Mouse (Mus musculus) kidney, adult 2 months (tissue): Measurements from ENCODE around the gene Nek5. TPM values are rescaled to one million over a fixed set of nuclear protein-coding genes. Genes with fewer than 3 reads are reported as not detected.
A peak's percentile ranks its signal among the peaks of the same experiment; 100 is the strongest.
"Not testable (repeated sequence)": the region's sequence is repeated elsewhere in the genome, so short reads cannot be mapped to it uniquely, and the experiment has no call there.

Experiments used
- DNase-seq: peaks from one replicate; pipeline ENCODE4 v3.0.0; 2021
- H3K27ac ChIP-seq: fragments of 200-500 bp; 2 replicates; pipeline ENCODE4 v1.5.1; 2012; ENCODE audit warnings: low read depth, low read length, control low read depth, inconsistent platforms; ENCODE audit not compliant: insufficient read depth
- H3K27me3 ChIP-seq: fragments of 200-500 bp; replicated peaks from 2 replicates; pipeline ENCODE4 v1.6.1; 2012; ENCODE audit warnings: mild to moderate bottlenecking, moderate library complexity, low read length, inconsistent platforms; ENCODE audit not compliant: control insufficient read depth, insufficient read depth
- H3K36me3 ChIP-seq: fragments of 200-500 bp; 2 replicates; pipeline ENCODE4 v1.6.1; 2012; ENCODE audit warnings: mild to moderate bottlenecking, moderate library complexity, low read length, inconsistent platforms; ENCODE audit not compliant: control insufficient read depth, insufficient read depth
- H3K4me1 ChIP-seq: fragments of 200-500 bp; 2 replicates; pipeline ENCODE4 v1.6.1; 2011; ENCODE audit warnings: low read length; ENCODE audit not compliant: control insufficient read depth, insufficient read depth
- H3K4me3 ChIP-seq: fragments of 200-500 bp; 2 replicates; pipeline ENCODE4 v1.5.1; 2011; ENCODE audit warnings: mild to moderate bottlenecking, low read depth, low read length, control low read depth; ENCODE audit not compliant: insufficient read depth
- CTCF ChIP-seq: fragments of 200-500 bp; conservative IDR thresholded peaks from 2 replicates; pipeline ENCODE4 v1.5.1; 2011; ENCODE audit warnings: low read depth, mild to moderate bottlenecking, control low read depth, low read length, moderate library complexity, mixed read lengths; ENCODE audit not compliant: insufficient read depth, insufficient read length
- POLR2A ChIP-seq: fragments of 200-500 bp; IDR thresholded peaks from one replicate; pipeline ENCODE4 v1.6.1; 2011; ENCODE audit warnings: low read depth, low read length, control low read depth
- WGBS: fragments of 180-500 bp; shearing (Covaris S2); methylation state at CpG from one replicate; pipeline ENCODE4 v1.1.7; 2018; 5-methylcytosine and 5-hydroxymethylcytosine counted together
- polyA plus RNA-seq: library from polyadenylated mRNA; depleted of rRNA; stranded (reverse); fragments of >200 nt; gene quantifications from 2 replicates; pipeline ENCODE4 v1.2.3, GENCODE M21; 2012

Gene Nek5
- polyA plus RNA-seq, 1 experiment: 0.59 TPM

DNA sequence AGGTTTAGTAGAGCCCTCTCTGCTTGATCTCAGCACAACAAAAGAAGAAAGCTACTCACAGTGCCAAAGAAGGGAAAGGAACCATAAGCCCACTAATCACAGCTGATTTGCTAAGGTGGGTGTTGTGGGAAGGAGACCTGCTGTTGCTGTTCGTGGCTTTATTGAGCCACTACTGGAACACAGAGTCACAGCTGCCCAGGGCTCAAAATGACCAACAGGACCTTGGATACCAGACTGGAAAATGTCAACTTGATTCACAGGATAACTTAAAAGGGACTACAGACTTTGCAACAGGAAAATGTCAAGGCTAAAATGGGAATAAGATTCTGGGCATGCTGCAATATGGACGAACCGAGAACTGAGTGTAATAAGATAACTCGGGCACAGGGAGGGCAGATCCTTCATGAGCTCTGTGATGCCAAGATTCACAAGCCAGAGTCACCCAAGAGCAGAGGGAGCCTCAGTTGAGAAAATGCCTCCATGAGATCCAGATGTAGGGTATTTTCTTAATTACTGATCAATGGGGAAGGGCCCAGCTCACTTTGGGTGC lies 17.1 kb upstream of the Nek5 start:
- 91% methylated on average over 4 of the region's 4 CpGs for WGBS
- H3K27ac ChIP-seq: no peak overlapping the region
- H3K4me3 ChIP-seq: no peak overlapping the region
- no peaks in the 10 kb centered on the region for H3K36me3 ChIP-seq
- no peak for TF ChIP-seq POLR2A
- TF ChIP-seq CTCF: no peak
- DNase-seq: no peak
- H3K4me1 ChIP-seq: no peaks in the 10 kb centered on the region
- no peaks in the 10 kb centered on the region for H3K27me3 ChIP-seq

DNA sequence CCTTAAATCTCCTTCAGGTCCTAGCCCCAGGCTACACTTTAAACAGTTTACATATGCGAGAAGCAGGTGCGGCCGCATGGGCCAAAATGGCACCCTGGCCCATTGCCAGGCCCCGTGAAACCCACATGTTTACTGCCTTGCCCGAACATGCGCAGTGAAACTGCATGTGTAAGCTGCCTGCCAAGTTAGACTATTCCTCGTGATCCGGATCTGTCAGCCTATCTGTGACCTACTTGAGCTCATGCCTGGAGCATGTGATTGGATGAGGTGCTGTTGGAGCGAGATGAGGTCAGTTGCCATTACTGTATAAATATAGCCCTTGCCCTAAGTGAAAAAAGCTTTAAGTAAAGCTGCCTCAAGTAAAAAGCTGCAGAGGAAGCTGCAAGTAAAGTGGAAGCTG lies 11.6 kb upstream of the Nek5 start:
- not testable (repeated sequence) for H3K36me3 ChIP-seq, H3K27ac ChIP-seq, H3K27me3 ChIP-seq, H3K4me1 ChIP-seq, H3K4me3 ChIP-seq
- DNase-seq: peak; percentile 8
- WGBS: 72% methylated on average over 9 of the region's 9 CpGs

- no peak for DNase-seq
- H3K4me1 ChIP-seq: no peaks in the 10 kb centered on the region
- H3K27ac ChIP-seq: no peak overlapping the region
- no peaks in the 10 kb centered on the region for H3K36me3 ChIP-seq
- no peak for TF ChIP-seq CTCF
- 53% methylated on average over 5 of the region's 5 CpGs for WGBS
- H3K27me3 ChIP-seq: no peaks in the 10 kb centered on the region
- no peak overlapping the region for H3K4me3 ChIP-seq
Measured at GRCm38 (mm10) chr8:22134750-22135135, 9.9 kb upstream of the Nek5 start.

- no peaks in the 10 kb centered on the region for H3K4me1 ChIP-seq
- 91% methylated on average over 7 of the region's 7 CpGs for WGBS
- H3K36me3 ChIP-seq: no peaks in the 10 kb centered on the region
- no peak for DNase-seq
- no peak overlapping the region for H3K27ac ChIP-seq
- TF ChIP-seq POLR2A: no peak
- no peak for TF ChIP-seq CTCF
- H3K4me3 ChIP-seq: no peak overlapping the region
- H3K27me3 ChIP-seq: no peaks in the 10 kb centered on the region
Measured at GRCm38 (mm10) chr8:22134078-22134749, 9.4 kb upstream of the Nek5 start.

DNA sequence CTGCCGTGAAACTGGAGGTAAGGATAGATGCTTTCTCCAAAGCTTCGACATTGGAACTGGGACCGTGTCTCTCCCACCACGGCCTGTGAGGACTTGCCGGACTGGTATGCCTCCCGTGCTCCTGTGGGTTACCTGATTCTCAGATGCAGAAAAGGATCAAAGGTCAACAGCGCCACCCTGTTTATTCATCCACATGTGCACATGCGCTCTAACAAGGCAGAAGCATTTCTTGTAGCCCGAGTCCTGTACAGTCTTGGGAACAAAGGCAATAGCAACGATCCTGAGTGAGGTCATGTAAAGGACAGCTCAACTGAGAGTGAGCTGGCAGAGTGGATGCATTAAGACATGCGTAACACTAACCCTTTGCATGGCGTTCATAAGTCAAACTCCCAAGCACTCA lies 7.2 kb upstream of the Nek5 start:
- TF ChIP-seq CTCF: no peak
- TF ChIP-seq POLR2A: no peak
- Histone ChIP-seq H3K4me3 (no peak overlapping the region), H3K27me3 (no peaks in the 10 kb centered on the region), H3K4me1 (no peaks in the 10 kb centered on the region), H3K27ac (no peak overlapping the region), H3K36me3 (no peaks in the 10 kb centered on the region)
- no peak for DNase-seq
- WGBS: 64% methylated on average over 12 of the region's 12 CpGs

DNA sequence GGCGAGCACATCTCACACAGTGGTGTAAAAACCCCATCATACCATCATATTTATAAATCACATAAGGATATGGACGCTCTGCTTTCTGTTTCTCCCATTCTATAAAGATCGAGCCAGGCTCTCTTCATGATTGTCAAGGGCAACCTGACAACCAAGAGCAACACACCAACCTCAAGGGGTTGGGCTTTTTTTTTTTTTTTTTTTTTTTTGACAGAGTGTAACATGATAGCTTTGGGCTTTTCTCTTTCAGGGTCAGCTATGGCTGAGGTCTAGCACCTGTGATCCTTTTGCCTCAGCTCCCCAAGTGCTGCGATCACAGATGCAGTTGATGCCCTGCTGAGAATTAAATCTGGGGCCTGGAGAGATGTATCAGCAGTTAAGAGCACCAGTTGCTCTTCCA lies 17.8 kb downstream of the Nek5 start:
- WGBS: 74% methylated on average over 4 of the region's 4 CpGs
- H3K4me1 ChIP-seq: no peaks in the 10 kb centered on the region
- TF ChIP-seq CTCF (no peak), POLR2A (no peak)
- no peak overlapping the region for H3K27ac ChIP-seq
- DNase-seq: no peak
- no peaks in the 10 kb centered on the region for H3K27me3 ChIP-seq
- no peaks in the 10 kb centered on the region for H3K36me3 ChIP-seq
- H3K4me3 ChIP-seq: no peak overlapping the region

GRCm38 (mm10) chr8:22091568-22091967 lies 33.3 kb downstream of the Nek5 start:
- Histone ChIP-seq H3K27me3 (no peaks in the 10 kb centered on the region), H3K4me3 (no peak overlapping the region), H3K36me3 (no peaks in the 10 kb centered on the region), H3K4me1 (no peaks in the 10 kb centered on the region), H3K27ac (no peak overlapping the region)
- DNase-seq: no peak
- TF ChIP-seq POLR2A: no peak
- peak; percentile 42; the same call in 1 of the 2 replicates for TF ChIP-seq CTCF
- WGBS: 39% methylated on average over 8 of the region's 8 CpGs
